Mouse (Mus musculus): Measurements from ENCODE around the gene Hrg. TPM values are rescaled to one million over a fixed set of nuclear protein-coding genes. Genes with fewer than 3 reads are reported as not detected.

Hrg gene
- not detected for polyA plus RNA-seq (2015; fragmentation: Illumina TruSeq; extraction: RNeasy Lipid Tissue Mini Kit (QIAGEN cat#74804); ENCODE audit: insufficient read depth, low read depth, low replicate concordance)

DNA sequence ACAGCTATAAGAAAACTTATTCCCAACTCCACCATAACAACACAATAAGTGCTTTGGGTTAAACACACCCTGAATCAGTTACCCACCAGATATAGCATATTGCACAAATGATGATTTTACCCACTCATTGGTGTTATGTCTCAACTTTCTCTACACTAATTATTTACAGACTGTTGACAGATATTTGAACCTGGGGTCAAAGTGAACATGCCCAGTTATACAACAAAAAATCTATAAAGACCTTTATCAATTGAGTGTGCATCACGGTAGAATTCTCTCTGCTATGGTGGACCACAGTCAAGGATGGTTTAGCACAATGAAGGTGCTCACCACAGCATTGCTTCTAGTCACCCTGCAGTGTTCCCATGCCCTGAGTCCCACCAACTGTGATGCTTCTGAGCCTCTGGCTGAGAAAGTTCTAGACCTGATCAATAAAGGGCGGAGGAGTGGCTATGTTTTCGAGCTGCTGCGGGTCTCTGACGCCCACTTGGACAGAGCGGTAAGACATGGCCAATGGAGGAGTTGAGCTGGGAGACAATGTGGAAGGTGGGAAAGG is at the start of gene Hrg:
Hrg (plus strand) TSS at position 233 of the 556 bp plus-strand sequence.

GRCm38 (mm10) chr16:22918034-22918433 is 32.8 kb upstream of the Hrg start, which contains the start of gene Fetub:
TSS of gene Fetub (plus strand) at chr16:22918334.

Other genes with a start within 250 kb of the Hrg start
- not detected for gene Crygs, start 139.5 kb upstream of the Hrg start, polyA plus RNA-seq (2015; fragmentation: Illumina TruSeq; extraction: RNeasy Lipid Tissue Mini Kit (QIAGEN cat#74804); ENCODE audit: insufficient read depth, low read depth, low replicate concordance)
- gene Tbccd1, start 93.4 kb upstream of the Hrg start, polyA plus RNA-seq (2015; fragmentation: Illumina TruSeq; extraction: RNeasy Lipid Tissue Mini Kit (QIAGEN cat#74804); ENCODE audit: insufficient read depth, low read depth, low replicate concordance), result 9.3 TPM
- gene Dnajb11, start 93.2 kb upstream of the Hrg start, polyA plus RNA-seq (2015; fragmentation: Illumina TruSeq; extraction: RNeasy Lipid Tissue Mini Kit (QIAGEN cat#74804); ENCODE audit: insufficient read depth, low read depth, low replicate concordance), result 63.1 TPM
- not detected for gene Ahsg, start 59.8 kb upstream of the Hrg start, polyA plus RNA-seq (2015; fragmentation: Illumina TruSeq; extraction: RNeasy Lipid Tissue Mini Kit (QIAGEN cat#74804); ENCODE audit: insufficient read depth, low read depth, low replicate concordance)
- not detected for gene Fetub, start 32.7 kb upstream of the Hrg start, polyA plus RNA-seq (2015; fragmentation: Illumina TruSeq; extraction: RNeasy Lipid Tissue Mini Kit (QIAGEN cat#74804); ENCODE audit: insufficient read depth, low read depth, low replicate concordance)
- 1.1 TPM for gene Kng2, start 78.4 kb downstream of the Hrg start, polyA plus RNA-seq (2015; fragmentation: Illumina TruSeq; extraction: RNeasy Lipid Tissue Mini Kit (QIAGEN cat#74804); ENCODE audit: insufficient read depth, low read depth, low replicate concordance)
- not detected for gene Kng1, start 106.8 kb downstream of the Hrg start, polyA plus RNA-seq (2015; fragmentation: Illumina TruSeq; extraction: RNeasy Lipid Tissue Mini Kit (QIAGEN cat#74804); ENCODE audit: insufficient read depth, low read depth, low replicate concordance)
- gene Eif4a2, start 156.4 kb downstream of the Hrg start, polyA plus RNA-seq (2015; fragmentation: Illumina TruSeq; extraction: RNeasy Lipid Tissue Mini Kit (QIAGEN cat#74804); ENCODE audit: insufficient read depth, low read depth, low replicate concordance), result 172 TPM
- gene Rfc4, start 176.7 kb downstream of the Hrg start, polyA plus RNA-seq (2015; fragmentation: Illumina TruSeq; extraction: RNeasy Lipid Tissue Mini Kit (QIAGEN cat#74804); ENCODE audit: insufficient read depth, low read depth, low replicate concordance), result 1.1 TPM
- 26.9 TPM for gene Adipoq, start 195.5 kb downstream of the Hrg start, polyA plus RNA-seq (2015; fragmentation: Illumina TruSeq; extraction: RNeasy Lipid Tissue Mini Kit (QIAGEN cat#74804); ENCODE audit: insufficient read depth, low read depth, low replicate concordance)

All from pancreas, adult 10 weeks (tissue).